ENCODE assay signal across 8 mouse cellular contexts in the genomic region with DNA sequence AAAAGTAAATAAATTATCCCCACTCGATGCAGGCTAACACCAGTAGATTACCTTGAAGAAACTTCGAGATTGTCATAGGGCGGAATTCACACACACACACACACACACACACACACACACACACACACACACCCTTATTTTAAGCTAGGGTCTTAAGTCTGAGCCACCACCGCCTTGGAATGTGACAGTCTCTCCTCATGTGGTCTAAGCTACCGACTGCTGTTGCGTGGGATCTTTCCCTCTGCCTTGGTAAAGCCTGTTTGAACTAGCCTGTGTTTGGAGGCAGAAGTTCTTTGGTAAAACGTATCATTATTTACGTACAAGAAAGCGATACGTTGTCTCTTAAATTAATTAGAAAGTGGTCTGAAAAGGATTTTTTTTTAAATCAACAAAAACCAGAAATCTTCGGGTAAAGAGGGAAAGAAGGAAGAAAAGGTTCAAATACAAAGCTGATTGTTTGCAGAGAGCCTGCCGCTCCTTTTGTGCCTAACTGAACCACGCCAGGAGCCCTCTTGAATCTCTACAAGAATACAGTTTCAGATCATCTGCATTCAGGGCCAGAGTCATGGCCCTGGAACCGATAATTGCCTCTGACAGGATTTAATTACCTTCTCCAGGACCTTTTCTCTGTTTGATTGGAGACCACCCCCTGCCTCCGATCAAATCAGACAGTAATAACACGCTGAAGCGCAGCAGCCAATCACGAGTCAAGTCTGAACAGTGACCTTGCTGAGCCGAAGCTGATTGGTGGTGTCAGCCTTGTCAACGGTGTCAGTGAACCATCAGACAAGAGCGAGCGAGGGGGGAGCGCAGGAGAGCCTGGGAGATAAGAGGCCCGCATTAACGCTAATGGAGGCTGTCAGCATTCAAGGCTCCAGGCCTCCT. TPM values are rescaled to one million over a fixed set of nuclear protein-coding genes. Genes with fewer than 3 reads are reported as not detected.
DNase-seq lines count a peak whose midpoint lies in the region; TF ChIP-seq lines count a peak whose summit lies in the region.

No protein-coding gene starts in this region.

- intact Hi-C loops in left cerebral cortex, adult 2 months (cut with DNase I): no loop called here

- no peak for TF ChIP-seq CTCF in left cerebral cortex, adult 2 months (IDR thresholded peaks at IDR 0.05)

- DNase-seq in adrenal gland, postnatal 4 days (ENCODE audit: low spot score in 2 of 2): peak; percentile 52 to 59
- DNase-seq in embryo, embryonic 10.5 days (ENCODE audit: low spot score): peak; percentile 95
- DNase-seq in gastrocnemius, postnatal 25 days: peak; percentile 72
- DNase-seq in hindlimb bud, embryonic 11.5 days (ENCODE audit: extremely low spot score, low read depth, low spot score): peak; percentile 78
- peak; percentile 64 to 81 for DNase-seq in left cerebral cortex, adult 2 months (ENCODE audit: extremely low spot score in 1 of 2, low spot score in 2 of 2)
- peak; percentile 72 for DNase-seq in lung, postnatal 25 days (ENCODE audit: low spot score)
- DNase-seq in retina, postnatal 7 days (ENCODE audit: low read depth, low spot score): peak; percentile 81
- no peak for DNase-seq in spleen, adult 12 weeks (ENCODE audit: low spot score)

- peak overlapping the region; percentile 69 for H3K4me3 ChIP-seq in left cerebral cortex, adult 2 months

- peak overlapping the region; percentile 86 for H3K27ac ChIP-seq in left cerebral cortex, adult 2 months

RNA-seq across cellular contexts. Expression of a gene that starts 43.1 kb away (rescaled TPM):
- 10 to 100 TPM; 40.7 to 46.1 TPM for total RNA-seq in adrenal gland, postnatal 4 days (2021)
- total RNA-seq in gastrocnemius, postnatal 25 days (2021): 1 to 10 TPM; 3.0 to 3.4 TPM
- total RNA-seq in left cerebral cortex, adult 2 months (2021): 10 to 100 TPM; 30.7 to 32.8 TPM

Comparison
In these comparisons a context has a peak if more than half of its experiments do, and no peak if none do; other contexts are left out.
1. RNA of a gene that starts 43.1 kb away (total RNA-seq): 40.7 to 46.1 TPM in adrenal gland, postnatal 4 days and 30.7 to 32.8 TPM in left cerebral cortex, adult 2 months; 3.0 to 3.4 TPM in gastrocnemius, postnatal 25 days; every median in the first group is over 4 times any median in the second.